Mouse (Mus musculus) forebrain, embryonic 14.5 days (tissue): ENCODE results near the gene Gm21983. TPM values are rescaled to one million over a fixed set of nuclear protein-coding genes. Genes with fewer than 3 reads are reported as not detected.

Experiments
- ATAC-seq: fragments of 200-750 bp; cut with Nextera tagmentation; 2 replicates; pipeline ENCODE4 v1.8.0; 2017; ENCODE audit warnings: mild to moderate bottlenecking, moderate library complexity
- DNase-seq: peaks from one replicate; pipeline ENCODE4 v3.0.0-alpha.2; 2015; ENCODE audit warnings: low spot score
- H3K27ac ChIP-seq: fragments of 300-500 bp; sonication (generic); 2 replicates; pipeline ENCODE4 v1.5.1; 2014; ENCODE audit warnings: low read depth, mild to moderate bottlenecking, control low read depth, low read length, moderate library complexity
- H3K27me3 ChIP-seq: fragments of 300-500 bp; sonication (generic); replicated peaks from 2 replicates; pipeline ENCODE4 v1.6.1; 2014; ENCODE audit warnings: low read length, control low read depth, mixed read lengths; ENCODE audit not compliant: control insufficient read depth, insufficient read depth
- H3K36me3 ChIP-seq: fragments of 300-500 bp; sonication (generic); 2 replicates; pipeline ENCODE4 v1.6.1; 2014; ENCODE audit warnings: low read length, control low read depth; ENCODE audit not compliant: control insufficient read depth, insufficient read depth
- H3K4me1 ChIP-seq: fragments of 300-500 bp; sonication (generic); 2 replicates; pipeline ENCODE4 v1.6.1; 2014; ENCODE audit warnings: antibody characterized with exemption, low read length, control low read depth; ENCODE audit not compliant: control insufficient read depth, insufficient read depth
- H3K4me2 ChIP-seq: fragments of 300-500 bp; sonication (generic); 2 replicates; pipeline ENCODE4 v1.6.1; 2014; ENCODE audit warnings: mild to moderate bottlenecking, control low read depth, low read length
- H3K4me3 ChIP-seq: fragments of 300-500 bp; sonication (generic); 2 replicates; pipeline ENCODE4 v1.5.1; 2014; ENCODE audit warnings: low read depth, low read length, control low read depth
- H3K9ac ChIP-seq: fragments of 300-500 bp; sonication (generic); 2 replicates; pipeline ENCODE4 v1.6.1; 2014; ENCODE audit warnings: mild to moderate bottlenecking, low read length, control low read depth, moderate library complexity
- H3K9me3 ChIP-seq: fragments of 300-500 bp; sonication (generic); replicated peaks from 2 replicates; pipeline ENCODE4 v1.6.1; 2016; ENCODE audit warnings: low read length, control low read depth, mixed read lengths; ENCODE audit not compliant: control insufficient read depth
- WGBS: fragments of 180-500 bp; shearing (Covaris S2); extraction: QIAGEN DNeasy Blood & Tissue Kit; methylation state at CpG from one replicate; pipeline ENCODE4 v1.1.7; 2014; 5-methylcytosine and 5-hydroxymethylcytosine counted together
- polyA plus RNA-seq: library from polyadenylated mRNA; unstranded; fragments of >200 nt; fragmentation: Nextera tagmentation; extraction: Ambion mirVana; gene quantifications from 2 replicates; pipeline ENCODE4 v1.2.1, GENCODE M21; 2014

Gene Gm21983
- polyA plus RNA-seq, 1 experiment from 2014 or later: not detected

GRCm38 (mm10) chr7:27131387-27131786 lies 49.5 kb downstream of the Gm21983 start:
- no peaks in the 10 kb centered on the region for H3K4me1 ChIP-seq
- H3K4me3 ChIP-seq: no peak overlapping the region
- DNase-seq (no peak), ATAC-seq (no peak)
- no peaks in the 10 kb centered on the region for H3K27me3 ChIP-seq
- 63% methylated on average over 2 of the region's 2 CpGs for WGBS
- no peaks in the 10 kb centered on the region for H3K36me3 ChIP-seq
- H3K4me2 ChIP-seq: no peak overlapping the region
- no peaks in the 10 kb centered on the region for H3K9me3 ChIP-seq
- no peak overlapping the region for H3K9ac ChIP-seq
- H3K27ac ChIP-seq: no peak overlapping the region

- ATAC-seq: no peak
- WGBS: 89% methylated on average over 22 of the region's 22 CpGs
- Histone ChIP-seq H3K4me1 (no peaks in the 10 kb centered on the region), H3K27ac (no peak overlapping the region), H3K4me2 (no peak overlapping the region), H3K36me3 (no peaks in the 10 kb centered on the region), H3K9ac (no peak overlapping the region), H3K27me3 (no peaks in the 10 kb centered on the region), H3K9me3 (no peaks in the 10 kb centered on the region), H3K4me3 (no peak overlapping the region)
- DNase-seq: no peak
Measured at GRCm38 (mm10) chr7:27130521-27131370, 50.1 kb downstream of the Gm21983 start.

- WGBS: 87% methylated on average over 11 of the region's 12 CpGs
Measured at GRCm38 (mm10) chr7:27129811-27130210, 51.1 kb downstream of the Gm21983 start.

GRCm38 (mm10) chr7:27128946-27129345 lies 51.9 kb downstream of the Gm21983 start:
- Histone ChIP-seq H3K9me3 (no peaks in the 10 kb centered on the region), H3K4me3 (no peak overlapping the region), H3K4me1 (no peaks in the 10 kb centered on the region), H3K36me3 (no peaks in the 10 kb centered on the region), H3K4me2 (no peak overlapping the region), H3K27me3 (no peaks in the 10 kb centered on the region), H3K9ac (no peak overlapping the region), H3K27ac (no peak overlapping the region)
- ATAC-seq: no peak
- 93% methylated on average over 13 of the region's 13 CpGs for WGBS
- no peak for DNase-seq

More at GRCm38 (mm10) chr7:27129811-27130210, 51.1 kb downstream of the Gm21983 start:
- Histone ChIP-seq H3K27me3 (no peaks in the 10 kb centered on the region), H3K4me3 (no peak overlapping the region), H3K36me3 (no peaks in the 10 kb centered on the region), H3K27ac (no peak overlapping the region), H3K4me2 (no peak overlapping the region), H3K4me1 (no peaks in the 10 kb centered on the region), H3K9ac (no peak overlapping the region), H3K9me3 (no peaks in the 10 kb centered on the region)
- no peak for ATAC-seq
- no peak for DNase-seq

- no peak overlapping the region for H3K4me2 ChIP-seq
- DNase-seq (peak; percentile 13), ATAC-seq (peak; percentile 50; the same call in 1 of the 2 replicates)
Measured at GRCm38 (mm10) chr7:27128162-27128561, 52.7 kb downstream of the Gm21983 start.

GRCm38 (mm10) chr7:27124969-27125368 lies 55.9 kb downstream of the Gm21983 start:
- Histone ChIP-seq H3K9me3 (no peaks in the 10 kb centered on the region), H3K27me3 (no peaks in the 10 kb centered on the region), H3K36me3 (no peaks in the 10 kb centered on the region), H3K4me1 (no peaks in the 10 kb centered on the region), H3K9ac (no peak overlapping the region), H3K4me3 (no peak overlapping the region), H3K4me2 (no peak overlapping the region), H3K27ac (no peak overlapping the region)
- 91% methylated on average over 4 of the region's 4 CpGs for WGBS
- DNase-seq (no peak), ATAC-seq (no peak)

More at GRCm38 (mm10) chr7:27128162-27128561, 52.7 kb downstream of the Gm21983 start:
- no peaks in the 10 kb centered on the region for H3K36me3 ChIP-seq
- no peaks in the 10 kb centered on the region for H3K27me3 ChIP-seq
- no peaks in the 10 kb centered on the region for H3K9me3 ChIP-seq
- H3K4me3 ChIP-seq: no peak overlapping the region
- H3K4me1 ChIP-seq: no peaks in the 10 kb centered on the region
- H3K27ac ChIP-seq: no peak overlapping the region
- 48% methylated on average over 3 of the region's 3 CpGs for WGBS
- no peak overlapping the region for H3K9ac ChIP-seq

- no peaks in the 10 kb centered on the region for H3K27me3 ChIP-seq
- H3K4me1 ChIP-seq: no peaks in the 10 kb centered on the region
- H3K27ac ChIP-seq: no peak overlapping the region
- WGBS: 85% methylated on average over 5 of the region's 5 CpGs
- no peak overlapping the region for H3K4me2 ChIP-seq
- no peaks in the 10 kb centered on the region for H3K9me3 ChIP-seq
- no peaks in the 10 kb centered on the region for H3K36me3 ChIP-seq
- no peak overlapping the region for H3K9ac ChIP-seq
- H3K4me3 ChIP-seq: no peak overlapping the region
- DNase-seq (no peak), ATAC-seq (no peak)
Measured at GRCm38 (mm10) chr7:27124305-27124832, 56.5 kb downstream of the Gm21983 start.

GRCm38 (mm10) chr7:27119676-27120075 lies 61.2 kb downstream of the Gm21983 start, which contains the start of gene Cyp2f2:
TSS of gene Cyp2f2 (plus strand) at chr7:27119909.
- H3K36me3 ChIP-seq: no peaks in the 10 kb centered on the region
- DNase-seq (no peak), ATAC-seq (no peak)
- H3K4me1 ChIP-seq: no peaks in the 10 kb centered on the region
- no peak within 1 kb of the TSS for H3K27ac ChIP-seq
- H3K27me3 ChIP-seq: no peaks in the 10 kb centered on the region
- H3K4me3 ChIP-seq: no peak within 1 kb of the TSS
- H3K4me2 ChIP-seq: no peak within 1 kb of the TSS
- no peak within 1 kb of the TSS for H3K9ac ChIP-seq
- H3K9me3 ChIP-seq: no peaks in the 10 kb centered on the region
